Mouse (Mus musculus) embryonic fibroblast, embryonic 13.5 days (primary cell): ENCODE data around the gene Ppp1r14b.

ENCODE experiments used
- CTCF ChIP-seq: IDR thresholded peaks from 2 replicates; pipeline ENCODE4 v1.5.1; 2011; ENCODE audit warnings: mild to moderate bottlenecking, control low read depth, low read length, moderate library complexity, borderline replicate concordance; ENCODE audit not compliant: insufficient read depth
- POLR2A ChIP-seq: IDR thresholded peaks from 2 replicates; pipeline ENCODE4 v1.6.1; 2011; ENCODE audit warnings: low read depth, mild to moderate bottlenecking, control low read depth, low read length, moderate library complexity

- TF ChIP-seq CTCF = no peak
- no peak for TF ChIP-seq POLR2A
Measured at GRCm38 (mm10) chr19:6970460-6971085, 4.2 kb upstream of the Ppp1r14b start.
